Mouse (Mus musculus): ENCODE results near the gene Lrrn1. TPM values are rescaled to one million over a fixed set of nuclear protein-coding genes. Genes with fewer than 3 reads are reported as not detected.

Gene Lrrn1
- polyA plus RNA-seq, 1 experiment from 2014 or later = 73.2 TPM

- WGBS = 85% methylated on average over 2 of the region's 2 CpGs
- H3K27ac ChIP-seq (replicated peaks) = no peak overlapping the region
- no peak overlapping the region for H3K4me3 ChIP-seq
- peaks cover 23% of the 10 kb centered on the region for H3K36me3 ChIP-seq
- no peaks in the 10 kb centered on the region; the same call in 1 of the 2 replicates for H3K9me3 ChIP-seq (replicated peaks)
- no peak for DNase-seq (ENCODE audit: low spot score)
- H3K4me1 ChIP-seq = no peaks in the 10 kb centered on the region
- H3K27me3 ChIP-seq (ENCODE audit: low read depth, poor library complexity, severe bottlenecking) = no peaks in the 10 kb centered on the region
These were observed 16.7 kb downstream of the Lrrn1 start for GRCm38 (mm10) chr6:107546272-107546671.

GRCm38 (mm10) chr6:107552511-107552910, 22.9 kb downstream of the Lrrn1 start:
- no peak for DNase-seq (ENCODE audit: low spot score)
- no peaks in the 10 kb centered on the region for H3K9me3 ChIP-seq (replicated peaks)
- 90% methylated on average over 1 of the region's 1 CpGs for WGBS
- H3K27me3 ChIP-seq (ENCODE audit: low read depth, poor library complexity, severe bottlenecking) = no peaks in the 10 kb centered on the region
- H3K4me3 ChIP-seq = no peak overlapping the region
- no peak overlapping the region for H3K27ac ChIP-seq (replicated peaks)
- peaks cover 7% of the 10 kb centered on the region for H3K4me1 ChIP-seq
- H3K36me3 ChIP-seq = peaks cover 8% of the 10 kb centered on the region; the same call in 1 of the 2 replicates

GRCm38 (mm10) chr6:107555364-107555763, 25.8 kb downstream of the Lrrn1 start:
- no peaks in the 10 kb centered on the region for H3K27me3 ChIP-seq (ENCODE audit: low read depth, poor library complexity, severe bottlenecking)
- WGBS = 97% methylated on average over 5 of the region's 5 CpGs
- no peaks in the 10 kb centered on the region for H3K9me3 ChIP-seq (replicated peaks)
- peaks cover 13% of the 10 kb centered on the region for H3K36me3 ChIP-seq
- H3K4me3 ChIP-seq = no peak overlapping the region
- DNase-seq (ENCODE audit: low spot score) = no peak
- no peak overlapping the region for H3K27ac ChIP-seq (replicated peaks)
- peaks cover 7% of the 10 kb centered on the region for H3K4me1 ChIP-seq

- no peak for DNase-seq (ENCODE audit: low spot score)
- Histone ChIP-seq H3K27ac (replicated peaks) (no peak overlapping the region), H3K4me3 (no peak overlapping the region), H3K9me3 (replicated peaks) (no peaks in the 10 kb centered on the region), H3K36me3 (peaks cover 6% of the 10 kb centered on the region), H3K27me3 (ENCODE audit: low read depth, poor library complexity, severe bottlenecking) (no peaks in the 10 kb centered on the region), H3K4me1 (peaks cover 7% of the 10 kb centered on the region)
- 76% methylated on average over 3 of the region's 3 CpGs for WGBS
These were observed 27.4 kb downstream of the Lrrn1 start for GRCm38 (mm10) chr6:107556996-107557395.

GRCm38 (mm10) chr6:107557806-107558205, 28.2 kb downstream of the Lrrn1 start:
- H3K27ac ChIP-seq (replicated peaks) = no peak overlapping the region

GRCm38 (mm10) chr6:107562255-107562654, 32.7 kb downstream of the Lrrn1 start:
- Histone ChIP-seq H3K27me3 (ENCODE audit: low read depth, poor library complexity, severe bottlenecking) (no peaks in the 10 kb centered on the region), H3K4me3 (no peak overlapping the region), H3K27ac (replicated peaks) (no peak overlapping the region), H3K9me3 (replicated peaks) (no peaks in the 10 kb centered on the region), H3K4me1 (peaks cover under 1% of the 10 kb centered on the region), H3K36me3 (peaks cover 11% of the 10 kb centered on the region)
- 95% methylated on average over 2 of the region's 2 CpGs for whole genome bisulfite sequencing
- no peak for DNase-seq (ENCODE audit: low spot score)

More at GRCm38 (mm10) chr6:107557806-107558205, 28.2 kb downstream of the Lrrn1 start:
- Histone ChIP-seq H3K4me3 (no peak overlapping the region), H3K9me3 (replicated peaks) (no peaks in the 10 kb centered on the region), H3K36me3 (peaks cover 5% of the 10 kb centered on the region), H3K4me1 (peaks cover 7% of the 10 kb centered on the region), H3K27me3 (ENCODE audit: low read depth, poor library complexity, severe bottlenecking) (no peaks in the 10 kb centered on the region)
- DNase-seq (ENCODE audit: low spot score) = no peak
- 88% methylated on average over 3 of the region's 3 CpGs for WGBS

GRCm38 (mm10) chr6:107566944-107567634, 37.5 kb downstream of the Lrrn1 start:
- no peak overlapping the region for H3K4me3 ChIP-seq
- no peak overlapping the region for H3K27ac ChIP-seq (replicated peaks)
- no peaks in the 10 kb centered on the region for H3K9me3 ChIP-seq (replicated peaks)
- DNase-seq (ENCODE audit: low spot score) = no peak
- no peaks in the 10 kb centered on the region for H3K4me1 ChIP-seq
- peaks cover 47% of the 10 kb centered on the region for H3K36me3 ChIP-seq
- WGBS = 91% methylated on average over 12 of the region's 12 CpGs
- no peaks in the 10 kb centered on the region for H3K27me3 ChIP-seq (ENCODE audit: low read depth, poor library complexity, severe bottlenecking)

- Histone ChIP-seq H3K4me3 (no peak overlapping the region), H3K27ac (replicated peaks) (no peak overlapping the region), H3K27me3 (ENCODE audit: low read depth, poor library complexity, severe bottlenecking) (no peaks in the 10 kb centered on the region), H3K4me1 (no peaks in the 10 kb centered on the region), H3K9me3 (replicated peaks) (no peaks in the 10 kb centered on the region), H3K36me3 (peaks cover 24% of the 10 kb centered on the region)
- WGBS = 91% methylated on average over 3 of the region's 3 CpGs
- no peak for DNase-seq (ENCODE audit: low spot score)
These were observed 45.0 kb downstream of the Lrrn1 start for GRCm38 (mm10) chr6:107574561-107574960.

GRCm38 (mm10) chr6:107575405-107575804, 45.8 kb downstream of the Lrrn1 start:
- WGBS = 86% methylated on average over 3 of the region's 3 CpGs
- H3K27ac ChIP-seq (replicated peaks) = no peak overlapping the region
- H3K9me3 ChIP-seq (replicated peaks) = no peaks in the 10 kb centered on the region
- H3K36me3 ChIP-seq = peaks cover 17% of the 10 kb centered on the region
- H3K4me1 ChIP-seq = no peaks in the 10 kb centered on the region
- H3K27me3 ChIP-seq (ENCODE audit: low read depth, poor library complexity, severe bottlenecking) = no peaks in the 10 kb centered on the region
- H3K4me3 ChIP-seq = no peak overlapping the region
- no peak for DNase-seq (ENCODE audit: low spot score)

GRCm38 (mm10) chr6:107577309-107577708, 47.7 kb downstream of the Lrrn1 start:
- Histone ChIP-seq H3K27me3 (ENCODE audit: low read depth, poor library complexity, severe bottlenecking) (no peaks in the 10 kb centered on the region), H3K27ac (replicated peaks) (no peak overlapping the region), H3K4me1 (no peaks in the 10 kb centered on the region), H3K36me3 (peaks cover 5% of the 10 kb centered on the region; the same call in 1 of the 2 replicates), H3K4me3 (no peak overlapping the region), H3K9me3 (replicated peaks) (no peaks in the 10 kb centered on the region)
- DNase-seq (ENCODE audit: low spot score) = no peak
- WGBS = over 99% methylated on average over 8 of the region's 8 CpGs

GRCm38 (mm10) chr6:107583759-107584383, 54.3 kb downstream of the Lrrn1 start:
- no peak for DNase-seq (ENCODE audit: low spot score)
- WGBS = 91% methylated on average over 1 of the region's 1 CpGs
- H3K4me3 ChIP-seq = no peak overlapping the region
- H3K9me3 ChIP-seq (replicated peaks) = no peaks in the 10 kb centered on the region
- H3K4me1 ChIP-seq = no peaks in the 10 kb centered on the region
- H3K36me3 ChIP-seq = no peaks in the 10 kb centered on the region
- no peaks in the 10 kb centered on the region for H3K27me3 ChIP-seq (ENCODE audit: low read depth, poor library complexity, severe bottlenecking)
- no peak overlapping the region for H3K27ac ChIP-seq (replicated peaks)

GRCm38 (mm10) chr6:107605151-107605550, 75.6 kb downstream of the Lrrn1 start:
- no peak for DNase-seq (ENCODE audit: low spot score)
- Histone ChIP-seq H3K27ac (replicated peaks) (no peak overlapping the region), H3K9me3 (replicated peaks) (no peaks in the 10 kb centered on the region), H3K27me3 (ENCODE audit: low read depth, poor library complexity, severe bottlenecking) (no peaks in the 10 kb centered on the region), H3K4me3 (no peak overlapping the region), H3K4me1 (no peaks in the 10 kb centered on the region), H3K36me3 (no peaks in the 10 kb centered on the region)

- no peaks in the 10 kb centered on the region for H3K4me1 ChIP-seq
- no peaks in the 10 kb centered on the region for H3K9me3 ChIP-seq (replicated peaks)
- WGBS = 80% methylated on average over 1 of the region's 1 CpGs
- H3K4me3 ChIP-seq = no peak overlapping the region
- no peak overlapping the region for H3K27ac ChIP-seq (replicated peaks)
- H3K27me3 ChIP-seq (ENCODE audit: low read depth, poor library complexity, severe bottlenecking) = no peaks in the 10 kb centered on the region
- H3K36me3 ChIP-seq = no peaks in the 10 kb centered on the region
- no peak for DNase-seq (ENCODE audit: low spot score)
These were observed 84.7 kb downstream of the Lrrn1 start for GRCm38 (mm10) chr6:107614288-107614687.

Data from midbrain, embryonic 10.5 days (tissue).